ENCODE assay signal across 8 mouse cellular contexts in genomic region chr4:151334951-151335742, GRCm38 (mm10).
DNase-seq lines count a peak whose midpoint lies in the region; ATAC-seq and TF ChIP-seq lines count a peak whose summit lies in the region.

No protein-coding gene starts in this region.

- H3K4me2 ChIP-seq in midbrain, postnatal 0 days (ENCODE audit: low read depth, low read length, poor library complexity, severe bottlenecking) = no peak overlapping the region

- ATAC-seq in midbrain, postnatal 0 days (ENCODE audit: low FRiP score) = no peak

- WGBS in midbrain, postnatal 0 days = 48% methylated on average over 23 of the region's 23 CpGs

- no peaks in the 10 kb centered on the region for H3K27me3 ChIP-seq in midbrain, postnatal 0 days (ENCODE audit: insufficient read depth, low read length)

- no peaks in the 10 kb centered on the region for H3K4me1 ChIP-seq in midbrain, postnatal 0 days (ENCODE audit: insufficient read depth, low read length)

- no peak overlapping the region for H3K27ac ChIP-seq in midbrain, postnatal 0 days (ENCODE audit: low read depth, low read length)

- DNase-seq in gastrocnemius, postnatal 10 days = peak; percentile 56
- no peak for DNase-seq in gastrocnemius, postnatal 25 days
- DNase-seq in urinary bladder, adult 2 months (ENCODE audit: low spot score) = peak; percentile 34
- DNase-seq in urinary bladder, postnatal 10 days (ENCODE audit: low spot score) = no peak
- DNase-seq in embryo, embryonic 10.5 days (ENCODE audit: low spot score) = peak; percentile 76
- peak; percentile 42 to 70 for DNase-seq in kidney, postnatal 36 days
- peak; percentile 70 for DNase-seq in midbrain, postnatal 0 days (ENCODE audit: low spot score)
- DNase-seq in thymus, postnatal 4 days = peak; percentile 56

- H3K4me3 ChIP-seq in midbrain, postnatal 0 days (ENCODE audit: low read depth, low read length) = no peak overlapping the region

- H3K9me3 ChIP-seq in midbrain, postnatal 0 days (ENCODE audit: low read length) = no peaks in the 10 kb centered on the region

- H3K36me3 ChIP-seq in midbrain, postnatal 0 days (ENCODE audit: insufficient read depth, low read length) = no peaks in the 10 kb centered on the region

- TF ChIP-seq CTCF in midbrain, postnatal 0 days (IDR thresholded peaks at IDR 0.05) = peak; percentile 94

- no peak overlapping the region for H3K9ac ChIP-seq in midbrain, postnatal 0 days (replicated peaks; ENCODE audit: low read length, poor library complexity, severe bottlenecking)

Comparison
In these comparisons a context has a peak if more than half of its experiments do, and no peak if none do; other contexts are left out.
1. DNase-seq: peak in gastrocnemius, postnatal 10 days (single experiment), urinary bladder, adult 2 months (single experiment), embryo, embryonic 10.5 days (single experiment), kidney, postnatal 36 days (2 of 2), midbrain, postnatal 0 days (single experiment) and thymus, postnatal 4 days (single experiment); none in gastrocnemius, postnatal 25 days (single experiment) and urinary bladder, postnatal 10 days (single experiment).